Mouse (Mus musculus) MEL (cell line): ENCODE measurements at regions not wholly inside any gene's neighbourhood (a gene's known extent, or its start where the extent isn't known, plus 50 kb on each side); places are given as distances from the start of the nearest gene placed in this dataset.

Source experiments
- DNase-seq: peaks from one replicate; pipeline ENCODE4 v3.0.0; 2011; ENCODE audit warnings: low read depth, low spot score
- H3K27ac ChIP-seq: 2 replicates; pipeline ENCODE4 v1.5.1; 2012; ENCODE audit warnings: low read depth, mild to moderate bottlenecking, control low read depth, low read length, moderate library complexity; ENCODE audit not compliant: control insufficient read depth
- H3K27me3 ChIP-seq, 2 experiments: fragments of 150-350 bp in 1 of 2; sonication (generic) in 1 of 2; 2 replicates each; pipeline ENCODE4 v1.6.1; 2012; ENCODE audit warnings: low read length in 2 of 2, mild to moderate bottlenecking in 2 of 2, improper control_type of control experiment in 1 of 2, moderate library complexity in 1 of 2; ENCODE audit not compliant: insufficient read depth in 2 of 2, control insufficient read depth in 1 of 2
- H3K36me3 ChIP-seq, 2 experiments: 2 replicates each; pipeline ENCODE4 v1.6.1; 2012 to 2014; ENCODE audit warnings: low read length in 2 of 2, improper control_type of control experiment in 1 of 2, inconsistent platforms in 1 of 2, mild to moderate bottlenecking in 1 of 2; ENCODE audit not compliant: insufficient read depth in 2 of 2, control insufficient read depth in 1 of 2
- H3K4me1 ChIP-seq, 2 experiments: fragments of 150-350 bp in 1 of 2; sonication (generic) in 1 of 2; 2 replicates each; pipeline ENCODE4 v1.6.1; 2012; ENCODE audit warnings: low read length in 2 of 2, improper control_type of control experiment in 1 of 2, mild to moderate bottlenecking in 1 of 2; ENCODE audit not compliant: insufficient read depth in 2 of 2, control insufficient read depth in 1 of 2
- H3K4me3 ChIP-seq, 2 experiments: fragments of 150-350 bp in 1 of 2; sonication (generic) in 1 of 2; 2 replicates each; pipeline ENCODE4 v1.5.1; 2012; ENCODE audit warnings: low read depth in 2 of 2, low read length in 2 of 2, mild to moderate bottlenecking in 2 of 2, moderate library complexity in 2 of 2, control low read depth in 1 of 2, improper control_type of control experiment in 1 of 2; ENCODE audit not compliant: control insufficient read depth in 1 of 2, insufficient read depth in 1 of 2
- H3K79me2 ChIP-seq: 2 replicates; pipeline ENCODE4 v1.6.1; 2012; ENCODE audit warnings: mild to moderate bottlenecking, low read length, moderate library complexity; ENCODE audit not compliant: control insufficient read depth, poor library complexity, insufficient read depth
- H3K9ac ChIP-seq: 2 replicates; pipeline ENCODE4 v1.6.1; 2012; ENCODE audit warnings: low read depth, mild to moderate bottlenecking, control low read depth, low read length, moderate library complexity; ENCODE audit not compliant: control insufficient read depth, poor library complexity, severe bottlenecking
- H3K9me3 ChIP-seq: fragments of 150-350 bp; sonication (generic); replicated peaks from 2 replicates; pipeline ENCODE4 v1.6.1; 2012; ENCODE audit warnings: mild to moderate bottlenecking, low read length, improper control_type of control experiment, moderate library complexity; ENCODE audit not compliant: insufficient read depth
- BHLHE40 ChIP-seq: IDR thresholded peaks from 2 replicates; pipeline ENCODE4 v1.6.1; 2012; ENCODE audit warnings: low read depth, mild to moderate bottlenecking, inconsistent platforms, low read length, improper control_type of control experiment, borderline replicate concordance
- CHD1 ChIP-seq: IDR thresholded peaks from 2 replicates; pipeline ENCODE4 v1.6.1; 2012; ENCODE audit warnings: low read depth, mild to moderate bottlenecking, inconsistent platforms, low read length, improper control_type of control experiment
- CHD2 ChIP-seq: IDR thresholded peaks from 2 replicates; pipeline ENCODE4 v1.6.1; 2011; ENCODE audit warnings: low read length, improper control_type of control experiment
- ELF1 ChIP-seq: IDR thresholded peaks from 2 replicates; pipeline ENCODE4 v1.6.1; 2014; ENCODE audit warnings: low read depth, mild to moderate bottlenecking, inconsistent platforms, low read length, improper control_type of control experiment, moderate library complexity
- GATA1 ChIP-seq: IDR thresholded peaks from 2 replicates; pipeline ENCODE4 v1.6.1; 2011; ENCODE audit warnings: low read depth, low read length, improper control_type of control experiment
- JUND ChIP-seq: IDR thresholded peaks from 2 replicates; pipeline ENCODE4 v1.6.1; 2011; ENCODE audit warnings: low read depth, mild to moderate bottlenecking, improper control_type of control experiment, low read length
- MAFK ChIP-seq: IDR thresholded peaks from 2 replicates; pipeline ENCODE4 v1.6.1; 2011; ENCODE audit warnings: low read depth, mild to moderate bottlenecking, low read length, improper control_type of control experiment, borderline replicate concordance
- MAX ChIP-seq: IDR thresholded peaks from 2 replicates; pipeline ENCODE4 v1.6.1; 2011; ENCODE audit warnings: low read length, improper control_type of control experiment
- MAZ ChIP-seq: IDR thresholded peaks from 2 replicates; pipeline ENCODE4 v1.6.1; 2012; ENCODE audit warnings: low read depth, mild to moderate bottlenecking, inconsistent platforms, low read length, improper control_type of control experiment
- MEF2A ChIP-seq: IDR thresholded peaks from 2 replicates; pipeline ENCODE4 v1.6.1; 2014; ENCODE audit warnings: low read depth, mild to moderate bottlenecking, inconsistent platforms, low read length, improper control_type of control experiment; ENCODE audit not compliant: poor library complexity, insufficient replicate concordance, severe bottlenecking; ENCODE audit errors: extremely low read depth
- MXI1 ChIP-seq: IDR thresholded peaks from 2 replicates; pipeline ENCODE4 v1.6.1; 2011; ENCODE audit warnings: mild to moderate bottlenecking, low read depth, low read length, improper control_type of control experiment
- MYB ChIP-seq: IDR thresholded peaks from 2 replicates; pipeline ENCODE4 v1.6.1; 2011; ENCODE audit warnings: mild to moderate bottlenecking, low read depth, low read length, improper control_type of control experiment
- NELFE ChIP-seq: IDR thresholded peaks from 2 replicates; pipeline ENCODE4 v1.6.1; 2011; ENCODE audit warnings: low read depth, low read length, improper control_type of control experiment
- POLR2A ChIP-seq, 2 experiments: IDR thresholded peaks; 2 replicates each; pipeline ENCODE4 v1.6.1; 2011 to 2012; ENCODE audit warnings: low read length in 2 of 2, mild to moderate bottlenecking in 2 of 2, control low read depth in 1 of 2, improper control_type of control experiment in 1 of 2, low read depth in 1 of 2, moderate library complexity in 1 of 2; ENCODE audit not compliant: control insufficient read depth in 1 of 2, insufficient read depth in 1 of 2, poor library complexity in 1 of 2
- POLR2AphosphoS2 ChIP-seq: IDR thresholded peaks from 2 replicates; pipeline ENCODE4 v1.6.1; 2011; ENCODE audit warnings: low read length, improper control_type of control experiment
- RCOR1 ChIP-seq: IDR thresholded peaks from 2 replicates; pipeline ENCODE4 v1.6.1; 2012; ENCODE audit warnings: low read depth, mild to moderate bottlenecking, inconsistent platforms, low read length, improper control_type of control experiment
- SIN3A ChIP-seq: IDR thresholded peaks from 2 replicates; pipeline ENCODE4 v1.6.1; 2012; ENCODE audit warnings: low read length, improper control_type of control experiment, inconsistent platforms
- SMC3 ChIP-seq: IDR thresholded peaks from 2 replicates; pipeline ENCODE4 v1.6.1; 2011; ENCODE audit warnings: low read depth, low read length, improper control_type of control experiment
- TAL1 ChIP-seq: IDR thresholded peaks from 2 replicates; pipeline ENCODE4 v1.6.1; 2012; ENCODE audit warnings: mild to moderate bottlenecking, inconsistent platforms, low read length, moderate library complexity, mixed read lengths
- TCF12 ChIP-seq: IDR thresholded peaks from 2 replicates; pipeline ENCODE4 v1.6.1; 2014; ENCODE audit warnings: low read depth, mild to moderate bottlenecking, inconsistent platforms, low read length, improper control_type of control experiment, moderate library complexity
- UBTF ChIP-seq: IDR thresholded peaks from 2 replicates; pipeline ENCODE4 v1.6.1; 2012; ENCODE audit warnings: low read depth, mild to moderate bottlenecking, inconsistent platforms, low read length, improper control_type of control experiment, moderate library complexity, borderline replicate concordance; ENCODE audit not compliant: insufficient read depth
- USF2 ChIP-seq, 2 experiments: IDR thresholded peaks; 2 replicates each; pipeline ENCODE4 v1.6.1; 2011 to 2012; ENCODE audit warnings: improper control_type of control experiment in 2 of 2, low read length in 2 of 2, borderline replicate concordance in 1 of 2, inconsistent platforms in 1 of 2, low read depth in 1 of 2, mild to moderate bottlenecking in 1 of 2; ENCODE audit not compliant: insufficient read depth in 1 of 2
- ZC3H11A ChIP-seq: IDR thresholded peaks from 2 replicates; pipeline ENCODE4 v1.6.1; 2012; ENCODE audit warnings: low read depth, mild to moderate bottlenecking, inconsistent platforms, low read length, improper control_type of control experiment
- ZKSCAN1 ChIP-seq: IDR thresholded peaks from 2 replicates; pipeline ENCODE4 v1.6.1; 2012; ENCODE audit warnings: low read depth, mild to moderate bottlenecking, inconsistent platforms, low read length, improper control_type of control experiment, moderate library complexity
- ZNF384 ChIP-seq: IDR thresholded peaks from 2 replicates; pipeline ENCODE4 v1.6.1; 2012; ENCODE audit warnings: low read depth, mild to moderate bottlenecking, inconsistent platforms, low read length, improper control_type of control experiment

DNA sequence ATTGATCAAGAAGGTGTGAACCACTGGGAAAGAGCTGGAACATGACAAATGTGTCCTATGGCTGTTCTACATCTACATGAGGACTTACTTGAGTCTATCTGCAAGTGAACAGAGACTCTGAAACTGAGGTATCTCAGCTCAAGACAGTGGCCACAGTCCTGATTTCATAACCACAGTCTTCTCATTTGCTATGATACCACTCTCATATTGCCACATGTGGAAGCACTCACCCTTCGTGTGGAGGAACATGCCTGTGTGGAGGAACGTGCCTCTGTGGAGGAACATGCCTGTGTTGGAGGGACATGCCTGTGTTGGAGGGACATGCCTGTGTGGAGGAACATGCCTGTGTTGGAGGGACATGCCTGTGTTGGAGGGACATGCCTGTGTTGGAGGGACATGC lies 574.0 kb downstream of the Efna5 start:
- Histone ChIP-seq H3K9me3 (no peaks in the 10 kb centered on the region), H3K9ac (no peak overlapping the region), H3K79me2 (no peaks in the 10 kb centered on the region), H3K27me3 (no peaks in the 10 kb centered on the region; a peak in 1 of 4 replicates), H3K4me1 (peaks cover 4 to 15% of the 10 kb centered on the region in 2 experiments; a peak in 3 of 4 replicates), H3K36me3 (peaks cover 0 to 24% of the 10 kb centered on the region in 2 experiments; a peak in 2 of 4 replicates), H3K4me3 (no peak overlapping the region), H3K27ac (no peak overlapping the region)
- TF ChIP-seq POLR2A (IDR thresholded peaks at IDR 0.05; ENCODE audit: control insufficient read depth in 1 of 2, insufficient read depth in 1 of 2, low read depth in 1 of 2, low read length in 2 of 2, poor library complexity in 1 of 2) (no peak), NELFE (no peak), ELF1 (no peak), MEF2A (no peak), ZNF384 (no peak), CHD2 (no peak), MAFK (no peak), CHD1 (no peak), TAL1 (no peak), ZKSCAN1 (no peak), UBTF (no peak)
- DNase-seq, result no peak

- TF ChIP-seq BHLHE40, result no peak
- TF ChIP-seq, all 39 proteins: peak for 0
Measured at GRCm38 (mm10) chr17:62306524-62306923, 574.6 kb downstream of the Efna5 start.

DNA sequence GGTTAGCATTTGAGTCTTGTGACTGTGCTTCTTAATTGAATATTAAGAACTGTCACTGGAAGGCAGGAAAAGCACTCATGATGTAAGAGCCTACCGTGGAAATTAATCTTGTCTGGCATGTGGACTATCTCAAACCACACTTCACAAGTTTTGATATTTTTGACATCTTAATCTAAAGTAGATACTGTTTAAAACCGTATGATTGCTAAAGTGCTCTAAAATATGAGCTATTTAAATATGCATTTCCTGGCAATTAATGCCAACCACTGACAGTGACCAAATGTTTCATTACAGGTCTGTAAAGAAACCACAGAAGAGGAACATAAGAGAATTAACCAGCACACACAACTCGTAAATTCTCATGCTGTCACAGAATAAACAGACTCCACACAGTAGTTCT lies 576.0 kb downstream of the Efna5 start:
- Histone ChIP-seq H3K79me2 (no peaks in the 10 kb centered on the region), H3K27me3 (no peaks in the 10 kb centered on the region), H3K4me3 (no peak overlapping the region), H3K4me1 (peaks cover 4 to 15% of the 10 kb centered on the region in 2 experiments; a peak in 3 of 4 replicates), H3K9me3 (no peaks in the 10 kb centered on the region), H3K27ac (peak overlapping the region; percentile 37), H3K36me3 (peaks cover 0 to 24% of the 10 kb centered on the region in 2 experiments; a peak in 2 of 4 replicates), H3K9ac (no peak overlapping the region)
- DNase-seq, result peak; percentile 73
- TF ChIP-seq GATA1 (peak; percentile 72), SMC3 (no peak), BHLHE40 (no peak), USF2 (IDR thresholded peaks at IDR 0.05; ENCODE audit: borderline replicate concordance in 1 of 2, insufficient read depth in 1 of 2, low read depth in 1 of 2, low read length in 2 of 2) (no peak), JUND (no peak), ELF1 (no peak), MAZ (no peak), MYB (no peak), MAFK (peak; percentile 30; the same call in 1 of the 2 replicates), ZNF384 (no peak), ZC3H11A (0 out of 2 replicates have a peak, but pooled peaks have one; percentile 18), CHD1 (no peak), RCOR1 (peak; percentile 80), SIN3A (peak; percentile 42), POLR2AphosphoS2 (no peak), MXI1 (no peak; the same call in 1 of the 2 replicates), NELFE (no peak), TCF12 (peak; percentile 78), MAX (no peak)

More at GRCm38 (mm10) chr17:62306524-62306923, 574.6 kb downstream of the Efna5 start:
- H3K9me3 ChIP-seq, result no peaks in the 10 kb centered on the region
- no peak overlapping the region for H3K4me3 ChIP-seq
- H3K4me1 ChIP-seq, result peaks cover 4 to 15% of the 10 kb centered on the region in 2 experiments; a peak in 3 of 4 replicates
- peaks cover 0 to 24% of the 10 kb centered on the region in 2 experiments; a peak in 2 of 4 replicates for H3K36me3 ChIP-seq
- H3K27ac ChIP-seq, result no peak overlapping the region
- H3K79me2 ChIP-seq, result no peaks in the 10 kb centered on the region
- DNase-seq, result no peak
- H3K27me3 ChIP-seq, result no peaks in the 10 kb centered on the region; a peak in 1 of 4 replicates
- no peak overlapping the region for H3K9ac ChIP-seq
